Mouse (Mus musculus): ENCODE measurements around the gene Fbn1. TPM values are rescaled to one million over a fixed set of nuclear protein-coding genes. Genes with fewer than 3 reads are reported as not detected.
A peak's percentile ranks its signal among the peaks of the same experiment; 100 is the strongest.

Gene Fbn1
- polyA plus RNA-seq, 1 experiment from 2014 or later: 14.1 TPM

DNA sequence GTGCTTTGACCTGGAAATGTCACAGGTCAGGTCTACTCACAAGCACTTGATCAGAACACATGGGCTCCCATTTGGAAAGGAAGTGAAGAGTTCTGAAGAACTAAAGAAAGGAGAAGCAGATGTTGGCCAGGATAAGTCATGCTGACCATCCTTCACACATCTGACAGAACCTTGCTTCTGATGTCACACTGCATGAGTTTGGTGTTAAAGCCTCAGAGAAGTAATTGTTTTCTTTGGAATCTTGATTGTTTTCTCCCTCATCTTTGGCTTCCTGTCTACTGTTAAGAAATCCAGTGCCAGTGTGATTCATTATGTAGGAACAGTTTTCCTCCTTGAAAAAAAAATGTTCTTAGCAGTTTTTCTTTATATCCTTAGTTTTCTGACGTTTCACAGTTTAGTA, 238.9 kb downstream of the Fbn1 start:
- Histone ChIP-seq H3K4me2 (ENCODE audit: low read depth, low read length) (no peak overlapping the region), H3K27ac (replicated peaks; ENCODE audit: low read depth, low read length) (no peak overlapping the region), H3K9ac (replicated peaks; ENCODE audit: low read length) (no peak overlapping the region), H3K36me3 (replicated peaks; ENCODE audit: control insufficient read depth, insufficient read depth, low read depth, low read length) (no peaks in the 10 kb centered on the region), H3K4me1 (ENCODE audit: control insufficient read depth, insufficient read depth, low read length) (no peaks in the 10 kb centered on the region), H3K9me3 (replicated peaks; ENCODE audit: control insufficient read depth, low read length) (no peaks in the 10 kb centered on the region), H3K27me3 (ENCODE audit: control insufficient read depth, insufficient read depth, low read length) (no peaks in the 10 kb centered on the region), H3K4me3 (ENCODE audit: low read depth, low read length) (no peak overlapping the region)
- ATAC-seq (replicated peaks; ENCODE audit: insufficient number of reproducible peaks, low FRiP score, low TSS enrichment, low read depth) (no peak), DNase-seq (ENCODE audit: low spot score) (no peak)
- 76% methylated on average over 1 of the region's 1 CpGs for WGBS

DNA sequence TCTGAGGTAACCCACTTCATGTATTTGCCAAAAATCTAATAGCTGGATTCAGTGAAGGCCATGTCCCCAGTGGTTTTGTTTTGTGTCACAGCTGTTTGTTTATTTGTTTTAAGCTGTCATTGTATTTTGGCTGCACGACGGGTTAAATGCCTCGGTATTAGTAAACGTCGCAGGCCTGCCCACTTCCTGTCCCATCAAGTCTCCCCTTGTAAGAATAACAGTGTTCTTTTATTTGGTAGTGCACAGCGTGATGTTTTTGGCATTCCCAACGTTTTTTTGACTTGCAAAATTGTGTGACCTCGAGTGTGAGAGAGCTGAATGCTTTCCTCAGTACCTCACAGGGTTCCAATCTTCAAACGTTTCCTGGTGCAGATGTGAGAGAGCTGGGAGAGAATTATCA, 244.0 kb downstream of the Fbn1 start:
- Histone ChIP-seq H3K4me1 (ENCODE audit: control insufficient read depth, insufficient read depth, low read length) (no peaks in the 10 kb centered on the region), H3K36me3 (replicated peaks; ENCODE audit: control insufficient read depth, insufficient read depth, low read depth, low read length) (no peaks in the 10 kb centered on the region; the same call in 1 of the 2 replicates), H3K4me2 (ENCODE audit: low read depth, low read length) (no peak overlapping the region), H3K4me3 (ENCODE audit: low read depth, low read length) (no peak overlapping the region), H3K27ac (replicated peaks; ENCODE audit: low read depth, low read length) (no peak overlapping the region), H3K9ac (replicated peaks; ENCODE audit: low read length) (no peak overlapping the region), H3K9me3 (replicated peaks; ENCODE audit: control insufficient read depth, low read length) (no peaks in the 10 kb centered on the region), H3K27me3 (ENCODE audit: control insufficient read depth, insufficient read depth, low read length) (no peaks in the 10 kb centered on the region)
- ATAC-seq (replicated peaks; ENCODE audit: insufficient number of reproducible peaks, low FRiP score, low TSS enrichment, low read depth): no peak
- WGBS: 13% methylated on average over 9 of the region's 9 CpGs
- no peak for DNase-seq (ENCODE audit: low spot score)

DNA sequence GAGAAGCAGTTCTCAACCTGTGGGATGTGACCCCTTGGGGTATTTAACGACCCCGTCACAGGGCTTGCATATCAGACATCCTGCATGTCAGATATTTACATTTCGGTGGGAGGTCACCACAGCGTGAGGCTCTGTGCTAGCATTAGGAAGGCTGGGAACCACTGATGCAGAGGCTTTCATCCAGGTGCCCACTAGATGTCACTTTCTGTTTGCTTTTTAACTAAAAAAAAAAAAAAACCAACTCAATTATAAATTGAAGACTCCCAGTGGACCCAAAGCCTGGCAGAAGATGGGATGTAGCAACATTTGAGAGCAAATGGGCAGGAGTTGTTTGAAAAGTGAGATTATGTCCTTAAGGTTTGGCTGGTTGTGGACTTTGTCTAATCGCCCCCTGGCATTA, 244.7 kb downstream of the Fbn1 start:
- DNase-seq (ENCODE audit: low spot score) (peak; percentile 70), ATAC-seq (replicated peaks; ENCODE audit: insufficient number of reproducible peaks, low FRiP score, low TSS enrichment, low read depth) (no peak)
- H3K9ac ChIP-seq (replicated peaks; ENCODE audit: low read length): no peak overlapping the region
- no peak overlapping the region for H3K27ac ChIP-seq (replicated peaks; ENCODE audit: low read depth, low read length)
- H3K4me1 ChIP-seq (ENCODE audit: control insufficient read depth, insufficient read depth, low read length): no peaks in the 10 kb centered on the region
- no peak overlapping the region for H3K4me2 ChIP-seq (ENCODE audit: low read depth, low read length)
- no peaks in the 10 kb centered on the region for H3K9me3 ChIP-seq (replicated peaks; ENCODE audit: control insufficient read depth, low read length)
- H3K27me3 ChIP-seq (ENCODE audit: control insufficient read depth, insufficient read depth, low read length): no peaks in the 10 kb centered on the region
- H3K4me3 ChIP-seq (ENCODE audit: low read depth, low read length): no peak overlapping the region
- WGBS: 14% methylated on average over 5 of the region's 5 CpGs
- H3K36me3 ChIP-seq (replicated peaks; ENCODE audit: control insufficient read depth, insufficient read depth, low read depth, low read length): no peaks in the 10 kb centered on the region; the same call in 1 of the 2 replicates

- whole genome bisulfite sequencing: 90% methylated on average over 2 of the region's 2 CpGs
- no peak for ATAC-seq (replicated peaks; ENCODE audit: insufficient number of reproducible peaks, low FRiP score, low TSS enrichment, low read depth)
- Histone ChIP-seq H3K27me3 (ENCODE audit: control insufficient read depth, insufficient read depth, low read length) (no peaks in the 10 kb centered on the region), H3K4me2 (ENCODE audit: low read depth, low read length) (no peak overlapping the region), H3K4me1 (ENCODE audit: control insufficient read depth, insufficient read depth, low read length) (no peaks in the 10 kb centered on the region), H3K36me3 (replicated peaks; ENCODE audit: control insufficient read depth, insufficient read depth, low read depth, low read length) (peaks cover 5% of the 10 kb centered on the region), H3K9ac (replicated peaks; ENCODE audit: low read length) (no peak overlapping the region), H3K4me3 (ENCODE audit: low read depth, low read length) (no peak overlapping the region), H3K9me3 (replicated peaks; ENCODE audit: control insufficient read depth, low read length) (no peaks in the 10 kb centered on the region), H3K27ac (replicated peaks; ENCODE audit: low read depth, low read length) (no peak overlapping the region)
- DNase-seq (ENCODE audit: low spot score): no peak
These were observed 247.5 kb downstream of the Fbn1 start for GRCm38 (mm10) chr2:125260326-125260725.

- Histone ChIP-seq H3K4me2 (ENCODE audit: low read depth, low read length) (no peak overlapping the region), H3K27me3 (ENCODE audit: control insufficient read depth, insufficient read depth, low read length) (no peaks in the 10 kb centered on the region), H3K4me3 (ENCODE audit: low read depth, low read length) (no peak overlapping the region), H3K9ac (replicated peaks; ENCODE audit: low read length) (no peak overlapping the region), H3K27ac (replicated peaks; ENCODE audit: low read depth, low read length) (no peak overlapping the region), H3K9me3 (replicated peaks; ENCODE audit: control insufficient read depth, low read length) (no peaks in the 10 kb centered on the region), H3K4me1 (ENCODE audit: control insufficient read depth, insufficient read depth, low read length) (no peaks in the 10 kb centered on the region), H3K36me3 (replicated peaks; ENCODE audit: control insufficient read depth, insufficient read depth, low read depth, low read length) (peaks cover 7% of the 10 kb centered on the region)
- DNase-seq (ENCODE audit: low spot score) (peak; percentile 55), ATAC-seq (replicated peaks; ENCODE audit: insufficient number of reproducible peaks, low FRiP score, low TSS enrichment, low read depth) (0 out of 2 replicates have a peak, but pooled peaks have one; percentile 29)
- WGBS: 82% methylated on average over 14 of the region's 14 CpGs
These were observed 248.3 kb downstream of the Fbn1 start for GRCm38 (mm10) chr2:125259230-125260120.

DNA sequence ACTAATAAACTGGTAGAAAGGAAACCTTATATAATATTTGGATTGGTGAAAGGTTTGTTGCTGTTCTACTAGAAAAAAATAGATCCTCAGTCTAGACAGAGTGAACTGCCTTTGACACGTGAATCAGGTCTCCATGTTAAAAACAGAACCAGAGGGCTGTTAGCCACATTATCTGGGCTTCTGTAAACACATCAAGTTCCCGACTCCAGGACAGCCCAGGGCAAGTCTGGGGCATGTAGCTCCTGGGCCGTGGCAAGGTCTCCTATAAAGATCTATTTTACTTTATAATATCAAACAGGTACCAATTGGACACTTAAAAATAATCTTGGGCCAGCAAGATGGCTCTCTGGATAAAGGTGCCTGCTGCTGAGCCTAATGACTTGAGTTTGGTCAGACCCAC, 251.9 kb downstream of the Fbn1 start:
- WGBS: 74% methylated on average over 3 of the region's 3 CpGs

GRCm38 (mm10) chr2:125254630-125255029, 253.2 kb downstream of the Fbn1 start:
- H3K27me3 ChIP-seq (ENCODE audit: control insufficient read depth, insufficient read depth, low read length): no peaks in the 10 kb centered on the region
- ATAC-seq (replicated peaks; ENCODE audit: insufficient number of reproducible peaks, low FRiP score, low TSS enrichment, low read depth) (no peak), DNase-seq (ENCODE audit: low spot score) (no peak)
- H3K4me2 ChIP-seq (ENCODE audit: low read depth, low read length): no peak overlapping the region
- H3K36me3 ChIP-seq (replicated peaks; ENCODE audit: control insufficient read depth, insufficient read depth, low read depth, low read length): peaks cover 23% of the 10 kb centered on the region
- H3K9ac ChIP-seq (replicated peaks; ENCODE audit: low read length): no peak overlapping the region
- no peak overlapping the region for H3K27ac ChIP-seq (replicated peaks; ENCODE audit: low read depth, low read length)
- H3K4me1 ChIP-seq (ENCODE audit: control insufficient read depth, insufficient read depth, low read length): no peaks in the 10 kb centered on the region
- 93% methylated on average over 3 of the region's 3 CpGs for WGBS
- no peaks in the 10 kb centered on the region for H3K9me3 ChIP-seq (replicated peaks; ENCODE audit: control insufficient read depth, low read length)
- H3K4me3 ChIP-seq (ENCODE audit: low read depth, low read length): no peak overlapping the region

More for the DNA sequence above, 251.9 kb downstream of the Fbn1 start:
- Histone ChIP-seq H3K4me1 (ENCODE audit: control insufficient read depth, insufficient read depth, low read length) (no peaks in the 10 kb centered on the region), H3K9me3 (replicated peaks; ENCODE audit: control insufficient read depth, low read length) (no peaks in the 10 kb centered on the region), H3K27me3 (ENCODE audit: control insufficient read depth, insufficient read depth, low read length) (no peaks in the 10 kb centered on the region), H3K9ac (replicated peaks; ENCODE audit: low read length) (no peak overlapping the region), H3K4me2 (ENCODE audit: low read depth, low read length) (no peak overlapping the region), H3K36me3 (replicated peaks; ENCODE audit: control insufficient read depth, insufficient read depth, low read depth, low read length) (peaks cover 20% of the 10 kb centered on the region), H3K27ac (replicated peaks; ENCODE audit: low read depth, low read length) (no peak overlapping the region), H3K4me3 (ENCODE audit: low read depth, low read length) (no peak overlapping the region)
- DNase-seq (ENCODE audit: low spot score) (no peak), ATAC-seq (replicated peaks; ENCODE audit: insufficient number of reproducible peaks, low FRiP score, low TSS enrichment, low read depth) (no peak)

GRCm38 (mm10) chr2:125253699-125254098, 254.1 kb downstream of the Fbn1 start:
- 95% methylated on average over 6 of the region's 6 CpGs for WGBS
- Histone ChIP-seq H3K4me1 (ENCODE audit: control insufficient read depth, insufficient read depth, low read length) (no peaks in the 10 kb centered on the region), H3K9ac (replicated peaks; ENCODE audit: low read length) (no peak overlapping the region), H3K4me2 (ENCODE audit: low read depth, low read length) (no peak overlapping the region), H3K36me3 (replicated peaks; ENCODE audit: control insufficient read depth, insufficient read depth, low read depth, low read length) (peaks cover 23% of the 10 kb centered on the region), H3K9me3 (replicated peaks; ENCODE audit: control insufficient read depth, low read length) (no peaks in the 10 kb centered on the region), H3K4me3 (ENCODE audit: low read depth, low read length) (no peak overlapping the region), H3K27ac (replicated peaks; ENCODE audit: low read depth, low read length) (no peak overlapping the region), H3K27me3 (ENCODE audit: control insufficient read depth, insufficient read depth, low read length) (no peaks in the 10 kb centered on the region)
- DNase-seq (ENCODE audit: low spot score) (no peak), ATAC-seq (replicated peaks; ENCODE audit: insufficient number of reproducible peaks, low FRiP score, low TSS enrichment, low read depth) (no peak)
